Mouse (Mus musculus) naive thymus-derived CD4-positive, alpha-beta T cell, adult 2 months (primary cell): ENCODE data around the gene Arl4a.

Experiments used
- DNase-seq: peaks from one replicate; pipeline ENCODE4 v3.0.0-alpha.2; 2011; ENCODE audit warnings: low read depth

Arl4a gene

GRCm38 (mm10) chr12:39957931-39958671 lies 79.7 kb downstream of the Arl4a start:
- no peak for DNase-seq

DNA sequence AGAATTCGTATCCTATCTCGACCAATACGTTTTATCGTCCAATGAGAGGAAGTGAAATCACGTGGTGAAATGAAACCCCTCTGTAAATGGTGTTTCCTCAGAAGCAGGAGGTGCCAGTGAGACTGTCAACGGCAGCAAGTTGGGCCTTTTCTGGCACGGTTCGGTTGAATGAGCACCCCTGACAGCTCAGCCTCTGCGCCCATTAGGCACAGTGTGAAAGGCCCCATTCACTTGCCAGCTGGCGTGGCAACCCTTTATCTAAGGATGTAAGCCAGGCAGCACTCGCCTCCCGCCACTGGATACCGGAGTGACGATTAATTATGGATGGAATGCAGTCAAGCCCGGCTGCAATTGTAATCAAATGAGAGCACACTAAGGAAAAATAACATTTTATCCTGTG lies 81.4 kb downstream of the Arl4a start:
- no peak for DNase-seq
